Mouse (Mus musculus): ENCODE data around the gene Rbm20. TPM values are rescaled to one million over a fixed set of nuclear protein-coding genes. Genes with fewer than 3 reads are reported as not detected.

The Rbm20 gene
- total RNA-seq, 2 experiments from 2014 or later: 1.4 to 2.1 TPM

DNA sequence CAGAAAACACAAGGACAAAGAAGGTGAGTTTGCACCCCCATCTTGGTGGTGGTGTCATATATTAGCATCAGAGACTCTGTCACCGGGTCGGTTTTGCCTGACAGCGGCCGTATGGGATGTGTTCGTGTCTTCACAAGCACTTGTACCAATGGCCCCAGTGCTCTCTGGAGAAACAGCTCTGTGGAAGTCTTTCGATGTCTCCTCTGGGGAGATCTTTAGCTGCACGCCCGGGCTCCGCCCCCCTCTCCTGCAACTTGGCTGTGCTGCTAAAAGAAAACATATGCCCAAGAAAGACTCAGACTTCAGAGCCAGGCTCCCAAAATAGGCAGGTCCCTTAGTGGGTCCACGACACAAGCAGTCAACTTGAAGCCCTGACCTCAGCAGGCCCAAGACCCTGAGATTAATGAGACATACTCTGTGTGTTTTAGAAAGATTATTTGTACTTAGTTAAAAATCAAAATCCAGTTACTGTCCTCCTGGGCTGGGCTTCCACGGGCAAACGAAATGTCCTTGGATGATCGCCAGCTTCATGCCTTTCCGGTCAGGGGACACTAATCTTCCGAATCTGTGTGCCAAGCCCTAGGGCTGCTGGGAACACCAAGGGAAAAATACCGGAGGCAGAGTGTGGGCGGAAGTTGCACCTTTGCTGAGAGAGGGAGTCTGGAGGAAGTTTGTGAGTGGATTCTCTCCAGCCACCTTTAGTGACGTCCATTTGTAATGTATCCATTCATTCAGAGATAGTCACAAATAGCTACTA is 173.2 kb downstream of the Rbm20 start:
- DNase-seq: peak; percentile 92 to 93

DNA sequence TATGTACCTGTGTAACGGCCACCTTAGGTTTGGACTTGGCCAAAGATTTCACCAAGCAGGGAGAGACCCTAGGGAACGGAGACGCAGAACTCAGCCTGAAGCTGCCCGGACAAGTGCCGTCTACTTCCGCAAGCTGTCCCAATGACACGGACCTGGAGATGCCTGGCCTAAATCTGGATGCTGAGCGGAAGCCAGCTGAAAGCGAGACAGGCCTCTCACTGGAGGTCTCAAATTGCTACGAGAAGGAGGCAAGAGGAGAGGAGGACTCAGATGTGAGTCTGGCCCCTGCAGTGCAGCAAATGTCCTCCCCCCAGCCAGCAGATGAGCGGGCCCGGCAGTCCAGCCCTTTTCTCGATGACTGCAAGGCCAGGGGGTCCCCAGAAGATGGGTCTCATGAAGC is 174.2 kb downstream of the Rbm20 start:
- DNase-seq: no peak

GRCm38 (mm10) chr19:53851826-53852698 is 175.0 kb downstream of the Rbm20 start:
- no peak for DNase-seq

- peak; percentile 48 to 58 for DNase-seq
Observed at GRCm38 (mm10) chr19:53852699-53853451, 175.8 kb downstream of the Rbm20 start.

GRCm38 (mm10) chr19:53854978-53855377 is 177.9 kb downstream of the Rbm20 start:
- no peak for DNase-seq

DNA sequence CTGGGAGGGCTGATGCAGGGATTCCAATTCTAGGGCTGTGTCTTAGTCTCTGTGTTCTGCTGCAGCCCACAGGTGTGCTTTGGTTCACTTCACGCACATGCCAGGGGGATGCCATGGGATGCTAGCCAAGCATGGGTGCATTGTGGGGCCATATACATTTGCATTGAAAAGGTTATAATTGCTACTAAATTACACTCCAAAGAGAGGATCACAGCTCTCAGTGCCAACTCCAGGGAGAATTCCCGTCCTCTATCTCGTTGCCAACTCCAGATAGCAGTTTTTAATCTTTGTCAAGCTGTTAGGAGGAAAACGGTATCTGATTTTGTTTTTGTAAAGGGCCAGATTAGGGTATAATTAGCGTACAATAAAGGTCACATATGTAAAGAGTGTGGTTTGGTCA is 178.7 kb downstream of the Rbm20 start:
- DNase-seq: no peak

GRCm38 (mm10) chr19:53856794-53857193 is 179.7 kb downstream of the Rbm20 start:
- DNase-seq: no peak

- no peak for DNase-seq
Observed at GRCm38 (mm10) chr19:53857962-53858361, 180.9 kb downstream of the Rbm20 start.

DNA sequence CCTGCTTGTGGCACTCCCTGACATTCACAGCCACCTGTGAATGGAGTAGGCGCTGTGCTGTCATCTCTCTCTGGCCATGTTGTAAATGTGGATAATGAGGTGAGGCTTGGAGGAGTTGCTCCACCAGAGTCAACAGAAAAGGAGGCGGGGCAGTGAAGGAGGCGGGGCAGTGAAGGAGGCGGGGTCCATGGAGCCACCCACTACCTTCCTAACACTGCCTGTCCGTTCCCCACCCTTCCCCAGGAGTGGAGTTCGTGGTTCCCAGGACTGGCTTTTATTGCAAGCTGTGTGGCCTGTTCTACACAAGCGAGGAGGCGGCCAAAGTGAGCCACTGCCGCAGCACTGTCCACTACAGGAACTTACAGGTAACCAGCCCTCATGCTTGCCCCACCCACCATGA is 182.0 kb downstream of the Rbm20 start:
- DNase-seq: no peak

DNA sequence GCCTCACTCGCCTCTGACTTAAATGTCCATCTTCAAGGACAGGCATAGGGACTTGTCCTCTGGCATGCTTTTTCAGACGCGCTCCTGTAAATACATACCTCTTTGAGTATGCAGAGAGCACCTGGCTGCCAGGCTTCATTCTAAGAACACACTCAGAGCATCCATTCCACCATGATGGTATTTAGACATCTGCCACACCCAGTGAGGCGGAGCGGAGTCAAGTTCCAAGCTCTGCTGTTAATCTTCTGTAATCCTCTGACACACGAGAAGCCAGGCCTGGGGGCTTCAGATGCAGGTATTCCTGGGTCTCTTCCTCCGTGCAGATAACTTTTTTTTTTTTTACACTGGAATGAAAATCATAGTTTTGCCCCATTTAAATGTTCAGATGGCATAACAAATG is 182.5 kb downstream of the Rbm20 start:
- DNase-seq: no peak

- no peak for DNase-seq
Observed at GRCm38 (mm10) chr19:53861346-53861745, 184.2 kb downstream of the Rbm20 start.

GRCm38 (mm10) chr19:53862573-53863246 is 185.6 kb downstream of the Rbm20 start:
- DNase-seq: no peak

- no peak for DNase-seq
Observed at GRCm38 (mm10) chr19:53867238-53867637, 190.1 kb downstream of the Rbm20 start.

GRCm38 (mm10) chr19:53868125-53868524 is 191.0 kb downstream of the Rbm20 start:
- DNase-seq: no peak

DNA sequence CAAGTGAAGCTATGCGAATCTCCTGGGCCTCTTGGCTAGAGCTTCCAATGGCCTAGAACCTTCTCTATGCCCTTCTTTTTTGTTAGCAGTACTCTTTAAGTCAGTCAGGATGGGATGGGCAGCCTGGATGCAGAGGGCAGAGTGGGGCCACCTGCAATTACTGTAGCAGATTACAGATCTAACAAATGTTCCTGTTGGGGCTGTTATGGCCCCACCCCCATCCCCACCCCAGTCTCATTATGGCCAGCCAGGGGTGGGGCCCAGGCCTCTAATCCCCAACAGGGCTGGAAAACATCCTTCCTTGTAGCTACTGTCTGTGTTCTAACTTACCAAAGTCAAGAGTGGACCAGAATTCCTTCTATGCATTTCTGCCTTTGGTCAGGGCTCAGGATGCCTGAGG is 191.7 kb downstream of the Rbm20 start:
- no peak for DNase-seq

DNA sequence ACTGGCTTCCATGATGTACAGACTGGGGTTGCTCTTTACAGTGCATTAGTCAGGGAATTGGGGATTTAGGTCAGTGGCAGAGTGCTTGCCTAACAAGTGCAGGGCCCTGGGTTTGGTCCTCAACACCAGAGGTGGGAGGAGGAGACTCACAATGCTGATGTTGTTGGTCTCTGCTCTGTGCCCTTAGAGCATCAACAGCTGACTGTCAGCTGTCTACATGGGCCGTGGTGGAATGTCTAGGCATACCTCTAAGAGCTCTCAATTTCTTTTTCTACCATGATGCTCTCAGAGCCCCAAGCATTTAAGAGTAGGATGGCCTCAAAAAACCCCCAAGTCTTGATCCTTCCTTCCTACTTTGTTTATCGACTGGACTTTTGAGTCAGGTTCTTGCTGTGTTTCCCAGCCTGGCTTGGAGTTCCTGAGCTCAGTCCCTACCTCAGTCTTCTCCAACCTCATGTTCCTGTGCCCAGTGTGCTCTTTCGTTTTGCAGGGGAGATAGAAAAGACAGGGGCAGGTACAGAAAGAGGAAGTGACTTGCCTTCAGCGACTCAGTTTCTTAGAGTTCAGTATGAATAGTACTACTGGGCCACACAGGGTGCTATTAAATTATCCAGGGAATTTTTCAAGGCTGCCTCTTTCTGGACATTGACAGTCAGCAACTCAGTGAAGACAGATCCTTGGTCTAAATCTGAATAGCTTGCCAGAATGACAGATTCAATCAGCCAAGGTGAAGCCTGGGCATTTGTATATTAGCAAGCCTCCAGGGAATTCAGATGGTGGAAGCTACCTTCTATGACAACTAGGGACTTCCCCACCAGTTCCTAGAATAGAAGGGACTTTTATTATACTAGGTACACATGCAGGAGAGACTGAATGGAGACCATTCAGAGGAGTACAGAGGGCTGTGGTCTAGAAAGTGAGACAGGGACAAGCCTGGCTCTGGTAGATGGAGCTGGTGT is 192.6 kb downstream of the Rbm20 start:
- no peak for DNase-seq

DNA sequence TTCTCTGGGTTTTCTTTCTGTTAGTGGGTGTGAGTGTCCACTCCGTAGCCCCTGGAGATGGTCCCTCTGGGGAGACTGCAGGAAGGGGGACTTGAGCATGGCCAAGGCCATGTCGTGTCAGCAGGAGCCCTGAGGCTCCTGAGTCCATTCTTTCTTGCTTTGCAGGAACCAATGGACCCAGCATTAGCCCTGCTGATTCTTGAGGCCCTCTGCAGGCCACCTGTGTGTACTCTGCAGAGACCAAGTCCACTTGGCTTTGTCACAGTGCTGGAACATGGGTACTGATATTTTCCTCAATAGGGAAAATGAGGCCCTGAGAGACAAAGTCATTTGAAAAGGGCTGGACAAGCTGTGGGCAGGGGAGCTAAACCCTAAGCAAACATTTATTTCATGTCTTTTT is 193.5 kb downstream of the Rbm20 start:
- no peak for DNase-seq

GRCm38 (mm10) chr19:53871502-53871901 is 194.4 kb downstream of the Rbm20 start:
- no peak for DNase-seq

DNA sequence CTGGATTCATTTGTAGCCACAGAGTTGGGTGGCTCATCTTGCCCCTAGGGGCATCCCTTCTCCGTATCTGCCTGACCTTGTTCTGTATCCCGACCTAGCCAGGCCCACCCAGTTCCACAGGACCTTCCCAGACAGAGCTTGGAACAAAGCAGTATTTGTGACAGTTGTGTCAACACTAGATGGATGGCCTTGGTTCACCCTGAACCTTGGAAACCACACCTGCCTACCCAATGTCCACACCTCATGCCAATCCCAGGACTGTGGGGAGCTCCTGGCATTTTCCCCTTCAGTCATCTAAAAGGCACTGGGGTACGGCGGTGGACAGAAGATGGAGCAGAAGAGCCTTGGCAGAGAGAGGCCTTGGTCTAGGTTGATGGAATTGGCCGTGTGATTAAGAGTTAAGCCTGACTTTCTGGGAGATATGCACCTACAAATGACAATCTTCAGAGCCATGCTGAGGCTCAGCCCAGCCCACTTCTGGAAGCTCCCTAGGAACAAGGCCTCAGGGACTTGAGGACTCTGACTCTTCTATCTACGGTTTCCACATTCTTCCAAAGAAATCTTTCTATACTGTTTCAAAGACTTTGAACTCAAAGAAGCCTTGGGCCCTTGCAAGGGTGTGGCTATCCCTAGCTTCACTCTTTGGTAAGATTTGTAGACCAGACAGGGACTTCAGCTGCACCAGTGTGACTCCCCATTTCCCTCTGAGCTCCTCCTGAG is 196.0 kb downstream of the Rbm20 start:
- no peak for DNase-seq

GRCm38 (mm10) chr19:53875246-53875645 is 198.1 kb downstream of the Rbm20 start:
- DNase-seq: no peak

Data from adrenal gland, postnatal 36 days (tissue).